Mouse (Mus musculus): ENCODE data around the gene Il21.

Il21 gene

GRCm38 (mm10) chr3:37191953-37192352, 40.5 kb downstream of the Il21 start:
- no peak for DNase-seq (ENCODE audit: low spot score)

GRCm38 (mm10) chr3:37185534-37185933, 46.9 kb downstream of the Il21 start:
- DNase-seq (ENCODE audit: low spot score) = no peak

- DNase-seq (ENCODE audit: low spot score) = no peak
Observed at GRCm38 (mm10) chr3:37182415-37183269, 49.8 kb downstream of the Il21 start.

GRCm38 (mm10) chr3:37181041-37181440, 51.4 kb downstream of the Il21 start:
- DNase-seq (ENCODE audit: low spot score) = no peak

- DNase-seq (ENCODE audit: low spot score) = no peak
Observed at GRCm38 (mm10) chr3:37180039-37180743, 52.2 kb downstream of the Il21 start.

- no peak for DNase-seq (ENCODE audit: low spot score)
Observed at GRCm38 (mm10) chr3:37179472-37179871, 53.0 kb downstream of the Il21 start.

- DNase-seq (ENCODE audit: low spot score) = no peak
Observed at GRCm38 (mm10) chr3:37174711-37175572, 57.5 kb downstream of the Il21 start.

- DNase-seq (ENCODE audit: low spot score) = no peak
Observed at GRCm38 (mm10) chr3:37173285-37173684, 59.2 kb downstream of the Il21 start.

Data from urinary bladder, postnatal 25 days (tissue).